28 mouse cellular contexts compared by ENCODE assay signal in the genomic region with DNA sequence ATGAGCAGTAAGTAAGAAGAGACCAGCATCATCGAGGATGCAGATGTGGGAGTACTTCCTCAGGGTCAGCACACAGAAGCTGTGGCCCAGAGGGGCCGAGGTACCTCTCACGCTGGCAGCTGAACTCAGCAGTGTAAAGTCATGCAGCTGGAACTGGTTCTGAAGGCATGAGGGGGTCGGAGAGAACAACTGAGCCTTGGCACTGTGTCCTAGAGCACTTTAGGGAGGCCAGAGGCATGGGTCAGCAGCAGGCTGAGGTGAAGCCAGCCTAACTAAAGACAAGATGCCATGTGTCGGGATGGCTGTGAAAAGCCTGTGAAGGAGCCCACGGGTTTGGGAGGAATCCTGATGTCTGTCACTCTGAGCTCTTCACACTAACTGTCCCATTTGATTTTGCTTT. TPM values are rescaled to one million over a fixed set of nuclear protein-coding genes. Genes with fewer than 3 reads are reported as not detected.
DNase-seq lines count a peak whose midpoint lies in the region; ATAC-seq and TF ChIP-seq lines count a peak whose summit lies in the region.
"Had no signal": no experiment of that assay in that cellular context is flagged by ENCODE, and none has a peak within 500 bp of the region (broad histone marks: within the 10 kb centered on the region; RNA-seq: fewer than 3 reads in every experiment).

No protein-coding gene starts in this region.

- no peaks in the 10 kb centered on the region for H3K27me3 ChIP-seq in kidney, embryonic 15.5 days
- H3K27me3 ChIP-seq in lung, embryonic 14.5 days (ENCODE audit: insufficient read depth, low read length), result no peaks in the 10 kb centered on the region
- no peaks in the 10 kb centered on the region for H3K27me3 ChIP-seq in stomach, embryonic 15.5 days (replicated peaks)
- no peaks in the 10 kb centered on the region for H3K27me3 ChIP-seq in stomach, postnatal 0 days (ENCODE audit: control insufficient read depth, insufficient read depth, low read length)
- H3K27me3 ChIP-seq: embryonic facial prominence, embryonic 13.5 days; forebrain, embryonic 13.5 days; heart, embryonic 12.5 days; heart, embryonic 15.5 days; hindbrain, embryonic 13.5 days had no signal

- peaks cover 44% of the 10 kb centered on the region for H3K36me3 ChIP-seq in kidney, embryonic 15.5 days
- H3K36me3 ChIP-seq in lung, embryonic 14.5 days (ENCODE audit: insufficient read depth), result peaks cover 33% of the 10 kb centered on the region
- peaks cover 3% of the 10 kb centered on the region; the same call in 1 of the 2 replicates for H3K36me3 ChIP-seq in stomach, embryonic 15.5 days
- H3K36me3 ChIP-seq in stomach, postnatal 0 days (ENCODE audit: control insufficient read depth, insufficient read depth, low read length), result 0 out of 2 replicates have a peak, but pooled peaks cover 3% of the 10 kb centered on the region

- H3K9me3 ChIP-seq in kidney, embryonic 15.5 days (replicated peaks), result no peaks in the 10 kb centered on the region
- H3K9me3 ChIP-seq in lung, embryonic 14.5 days (ENCODE audit: low read depth, low read length), result no peaks in the 10 kb centered on the region
- no peaks in the 10 kb centered on the region for H3K9me3 ChIP-seq in stomach, embryonic 15.5 days
- H3K9me3 ChIP-seq in stomach, postnatal 0 days (ENCODE audit: control insufficient read depth, low read length), result no peaks in the 10 kb centered on the region
- H3K9me3 ChIP-seq: embryonic facial prominence, embryonic 10.5 days; embryonic facial prominence, embryonic 13.5 days; forebrain, embryonic 13.5 days; heart, embryonic 12.5 days; heart, embryonic 15.5 days; hindbrain, embryonic 10.5 days; hindbrain, embryonic 13.5 days had no signal

- DNase-seq in kidney, postnatal 10 days, result no peak
- DNase-seq in lung, embryonic 14.5 days, result no peak
- no peak for DNase-seq in lung, postnatal 10 days
- no peak for DNase-seq in stomach, postnatal 0 days (ENCODE audit: low spot score)
- DNase-seq: adrenal gland, adult 2 months; adrenal gland, postnatal 14 days; cerebellum, adult 11-12 months; cerebellum, adult 8-10 months; cerebellum, postnatal 10 days; cerebellum, postnatal 36 days; embryo, embryonic 11 days; gastrocnemius, postnatal 10 days; gastrocnemius, postnatal 36 days; heart, postnatal 10 days; heart, postnatal 36 days had no signal

- peaks cover 5% of the 10 kb centered on the region for H3K4me1 ChIP-seq in kidney, embryonic 15.5 days
- H3K4me1 ChIP-seq in lung, embryonic 14.5 days (ENCODE audit: insufficient read depth), result no peaks in the 10 kb centered on the region
- 0 out of 2 replicates have a peak, but pooled peaks cover 3% of the 10 kb centered on the region for H3K4me1 ChIP-seq in stomach, embryonic 15.5 days
- 0 out of 2 replicates have a peak, but pooled peaks cover 2% of the 10 kb centered on the region for H3K4me1 ChIP-seq in stomach, postnatal 0 days (replicated peaks; ENCODE audit: control insufficient read depth, insufficient read depth)
- H3K4me1 ChIP-seq: forebrain, embryonic 13.5 days; heart, embryonic 12.5 days; heart, embryonic 15.5 days; hindbrain, embryonic 10.5 days; hindbrain, embryonic 13.5 days had no signal

- H3K9ac ChIP-seq in kidney, embryonic 15.5 days, result no peak overlapping the region
- H3K9ac ChIP-seq in lung, embryonic 14.5 days, result no peak overlapping the region
- H3K9ac ChIP-seq in stomach, embryonic 15.5 days, result no peak overlapping the region
- no peak overlapping the region for H3K9ac ChIP-seq in stomach, postnatal 0 days (ENCODE audit: low read length)
- H3K9ac ChIP-seq: embryonic facial prominence, embryonic 13.5 days; forebrain, embryonic 13.5 days; heart, embryonic 12.5 days; heart, embryonic 15.5 days; hindbrain, embryonic 13.5 days had no signal

- no peak overlapping the region for H3K4me2 ChIP-seq in kidney, embryonic 15.5 days
- no peak overlapping the region for H3K4me2 ChIP-seq in lung, embryonic 14.5 days
- H3K4me2 ChIP-seq in stomach, embryonic 15.5 days, result no peak overlapping the region
- no peak overlapping the region for H3K4me2 ChIP-seq in stomach, postnatal 0 days (replicated peaks; ENCODE audit: low read depth)
- H3K4me2 ChIP-seq: embryonic facial prominence, embryonic 13.5 days; forebrain, embryonic 13.5 days; heart, embryonic 12.5 days; heart, embryonic 15.5 days; hindbrain, embryonic 13.5 days had no signal

- no peak overlapping the region for H3K27ac ChIP-seq in kidney, embryonic 15.5 days
- 0 out of 2 replicates have a peak overlapping the region, but pooled peaks have one; percentile 46 for H3K27ac ChIP-seq in lung, embryonic 14.5 days (ENCODE audit: low read depth)
- no peak overlapping the region for H3K27ac ChIP-seq in stomach, embryonic 15.5 days
- no peak overlapping the region for H3K27ac ChIP-seq in stomach, postnatal 0 days (replicated peaks)
- H3K27ac ChIP-seq: embryonic facial prominence, embryonic 10.5 days; embryonic facial prominence, embryonic 13.5 days; forebrain, embryonic 13.5 days; heart, embryonic 15.5 days; hindbrain, embryonic 10.5 days; hindbrain, embryonic 13.5 days had no signal

- TF ChIP-seq EP300 in stomach, postnatal 0 days (optimal IDR thresholded peaks at IDR 0.05), result no peak

- ATAC-seq in kidney, embryonic 15.5 days (replicated peaks; ENCODE audit: low FRiP score), result 0 out of 2 replicates have a peak, but pooled peaks have one; percentile 52
- peak; percentile 22; the same call in 1 of the 2 replicates for ATAC-seq in lung, embryonic 14.5 days (ENCODE audit: insufficient read depth)
- 0 out of 2 replicates have a peak, but pooled peaks have one; percentile 38 for ATAC-seq in stomach, embryonic 15.5 days (ENCODE audit: insufficient read depth, low FRiP score, low read depth)
- ATAC-seq in stomach, postnatal 0 days (ENCODE audit: low FRiP score, low TSS enrichment), result peak; percentile 7; the same call in 1 of the 2 replicates
- ATAC-seq: CD4-positive, CD25-positive, alpha-beta regulatory T cell, adult 4 months; forebrain, embryonic 13.5 days; forebrain, embryonic 16.5 days; hindbrain, embryonic 16.5 days had no signal

- no peak for TF ChIP-seq CTCF in lung, embryonic 14.5 days (IDR thresholded peaks at IDR 0.05; ENCODE audit: low read depth)
- no peak for TF ChIP-seq CTCF in stomach, postnatal 0 days (IDR thresholded peaks at IDR 0.05; ENCODE audit: low read depth)

- no peak overlapping the region for H3K4me3 ChIP-seq in kidney, embryonic 15.5 days (replicated peaks)
- no peak overlapping the region for H3K4me3 ChIP-seq in lung, embryonic 14.5 days (ENCODE audit: low read depth, low read length)
- H3K4me3 ChIP-seq in stomach, embryonic 15.5 days (replicated peaks), result no peak overlapping the region
- H3K4me3 ChIP-seq in stomach, postnatal 0 days (ENCODE audit: low read depth, low read length), result no peak overlapping the region
- H3K4me3 ChIP-seq: embryonic facial prominence, embryonic 10.5 days; embryonic facial prominence, embryonic 13.5 days; erythroblast, embryonic 14.5 days; forebrain, embryonic 13.5 days; heart, embryonic 12.5 days; heart, embryonic 15.5 days; hindbrain, embryonic 10.5 days; hindbrain, embryonic 13.5 days had no signal

- 39% methylated on average over 6 of the region's 6 CpGs for WGBS in kidney, embryonic 15.5 days
- WGBS in lung, embryonic 14.5 days, result 62% methylated on average over 6 of the region's 6 CpGs
- 72% methylated on average over 6 of the region's 6 CpGs for WGBS in stomach, embryonic 15.5 days
- WGBS in stomach, postnatal 0 days, result 64% methylated on average over 6 of the region's 6 CpGs

RNA-seq across cellular contexts. Expression of gene Zdhhc17, which starts 38.5 kb away (rescaled TPM):
- 24.7 and 24.9 TPM in 2 replicates for polyA plus RNA-seq in kidney, embryonic 15.5 days (2015; fragmentation: Nextera tagmentation; extraction: Ambion mirVana)
- 21.2 and 27.0 TPM in 2 replicates for polyA plus RNA-seq in lung, embryonic 14.5 days (2014; fragmentation: Nextera tagmentation; extraction: Ambion mirVana)
- polyA plus RNA-seq in stomach, embryonic 15.5 days (2015; fragmentation: Nextera tagmentation; extraction: Ambion mirVana), result 17.5 and 17.6 TPM in 2 replicates
- 6.1 and 6.4 TPM in 2 replicates for polyA plus RNA-seq in stomach, postnatal 0 days (2015; fragmentation: Nextera tagmentation; extraction: Ambion mirVana)
- polyA plus RNA-seq: erythroblast, embryonic 14.5 days had no signal

RNA-seq across cellular contexts. Expression of gene Csrp2, which starts 51.9 kb away (rescaled TPM):
- polyA plus RNA-seq in kidney, embryonic 15.5 days (2015; fragmentation: Nextera tagmentation; extraction: Ambion mirVana), result 189 and 196 TPM in 2 replicates
- 154 and 172 TPM in 2 replicates for polyA plus RNA-seq in lung, embryonic 14.5 days (2014; fragmentation: Nextera tagmentation; extraction: Ambion mirVana)
- polyA plus RNA-seq in stomach, embryonic 15.5 days (2015; fragmentation: Nextera tagmentation; extraction: Ambion mirVana), result 224 and 252 TPM in 2 replicates
- 185 and 191 TPM in 2 replicates for polyA plus RNA-seq in stomach, postnatal 0 days (2015; fragmentation: Nextera tagmentation; extraction: Ambion mirVana)
